Mouse (Mus musculus) layer of hippocampus, postnatal 36 days (tissue): ENCODE results near the gene Jmjd1c. TPM values are rescaled to one million over a fixed set of nuclear protein-coding genes. Genes with fewer than 3 reads are reported as not detected.

ENCODE experiments used
- DNase-seq, 2 experiments: peaks; one replicate each; pipeline ENCODE4 v3.0.0; 2022
- total RNA-seq, 2 experiments: library from RNA; stranded (reverse); gene quantifications; 2 replicates each; pipeline ENCODE4 v1.2.3; 2021

Gene Jmjd1c
- total RNA-seq, 2 experiments from 2014 or later: 103 to 110 TPM

GRCm38 (mm10) chr10:67072600-67072999 is 23.3 kb upstream of the Jmjd1c start:
- DNase-seq: no peak

GRCm38 (mm10) chr10:67073577-67073976 is 22.3 kb upstream of the Jmjd1c start:
- no peak for DNase-seq

- DNase-seq: peak; percentile 56 to 63
These were observed 19.7 kb upstream of the Jmjd1c start for GRCm38 (mm10) chr10:67075931-67076878.

GRCm38 (mm10) chr10:67079030-67079429 is 16.9 kb upstream of the Jmjd1c start:
- no peak for DNase-seq

- no peak for DNase-seq
These were observed 14.5 kb upstream of the Jmjd1c start for GRCm38 (mm10) chr10:67081206-67082007.

GRCm38 (mm10) chr10:67082531-67082930 is 13.4 kb upstream of the Jmjd1c start:
- DNase-seq: no peak

- no peak for DNase-seq
These were observed 12.3 kb upstream of the Jmjd1c start for GRCm38 (mm10) chr10:67083446-67084166.

- no peak for DNase-seq
These were observed 10.8 kb upstream of the Jmjd1c start for GRCm38 (mm10) chr10:67085124-67085523.

GRCm38 (mm10) chr10:67085916-67086315 is 10.0 kb upstream of the Jmjd1c start:
- no peak for DNase-seq

GRCm38 (mm10) chr10:67087447-67088226 is 8.3 kb upstream of the Jmjd1c start:
- no peak for DNase-seq

- DNase-seq: no peak
These were observed 5.3 kb upstream of the Jmjd1c start for GRCm38 (mm10) chr10:67090611-67091010.

- DNase-seq: no peak
These were observed 1.0 kb upstream of the Jmjd1c start for GRCm38 (mm10) chr10:67094922-67095321.

- peak; percentile 64 to 70 for DNase-seq
These were observed 904 bp downstream of the Jmjd1c start, which contains the start of gene Reep3 for GRCm38 (mm10) chr10:67096621-67097436. Gene Reep3 (minus strand): TSS chr10:67096945.

GRCm38 (mm10) chr10:67097437-67098150 is 1.7 kb downstream of the Jmjd1c start:
- no peak for DNase-seq

- DNase-seq: no peak
These were observed 2.6 kb downstream of the Jmjd1c start for GRCm38 (mm10) chr10:67098408-67099050.

- no peak for DNase-seq
These were observed 3.4 kb downstream of the Jmjd1c start for GRCm38 (mm10) chr10:67099183-67099929.

GRCm38 (mm10) chr10:67100011-67100661 is 4.2 kb downstream of the Jmjd1c start:
- DNase-seq: no peak

- no peak for DNase-seq
These were observed 4.9 kb downstream of the Jmjd1c start for GRCm38 (mm10) chr10:67100831-67101251.
